In the genomic region with DNA sequence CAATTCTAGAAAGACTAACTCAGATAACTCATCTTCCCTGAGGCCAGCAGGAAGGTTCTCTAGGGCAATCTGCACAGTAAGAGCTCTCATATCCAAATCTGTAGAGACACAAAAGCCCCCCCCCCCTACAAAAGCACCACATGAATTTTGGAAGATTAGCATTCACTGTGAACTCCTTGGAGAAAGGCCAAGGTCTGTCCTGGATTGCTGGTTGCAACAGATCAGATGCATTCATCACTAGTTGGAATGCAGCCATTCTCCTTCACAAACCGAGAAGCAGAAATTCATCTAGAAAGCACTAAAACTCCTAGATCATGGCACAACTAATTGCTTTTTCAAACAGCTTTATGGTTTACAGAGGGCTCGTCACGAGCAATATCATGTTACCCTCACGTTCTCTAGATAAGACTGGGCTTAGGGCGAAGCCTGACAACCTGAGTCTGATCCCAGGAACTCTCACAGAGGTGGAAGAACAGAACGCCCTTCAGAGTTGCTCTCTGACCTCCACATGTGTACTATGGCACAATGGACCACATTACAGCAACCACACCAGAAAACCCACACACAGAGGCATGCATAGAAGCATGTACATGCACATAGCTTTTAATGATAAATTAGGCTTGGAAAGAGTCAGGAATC, we compare ENCODE assay signal across 9 mouse cellular contexts. TPM values are rescaled to one million over a fixed set of nuclear protein-coding genes. Genes with fewer than 3 reads are reported as not detected.
DNase-seq lines count a peak whose midpoint lies in the region; TF ChIP-seq lines count a peak whose summit lies in the region.
"Had no signal": no experiment of that assay in that cellular context is flagged by ENCODE, and none has a peak within 500 bp of the region (broad histone marks: within the 10 kb centered on the region; RNA-seq: fewer than 3 reads in every experiment).

No protein-coding gene starts in this region.

- no peaks in the 10 kb centered on the region for H3K27me3 ChIP-seq in heart, adult 2 months (ENCODE audit: control insufficient read depth, insufficient read depth, low read length)
- H3K27me3 ChIP-seq: midbrain, embryonic 12.5 days had no signal

- TF ChIP-seq EP300 in heart, adult 2 months (IDR thresholded peaks at IDR 0.05; ENCODE audit: insufficient read depth, low read depth, low read length): no peak

- no peak for TF ChIP-seq POLR2A in heart, adult 2 months (IDR thresholded peaks at IDR 0.05; ENCODE audit: insufficient read depth, low read depth, low read length)

- peaks cover 5% of the 10 kb centered on the region; the same call in 1 of the 2 replicates for H3K79me2 ChIP-seq in heart, adult 2 months (replicated peaks; ENCODE audit: control insufficient read depth, insufficient read depth, low read length)

- intact Hi-C loops in heart, postnatal 25 days (cut with DNase I): no loop called here
- intact Hi-C loops in heart, adult 2 months (cut with DNase I): no loop called here

- no peak overlapping the region for H3K9ac ChIP-seq in heart, adult 2 months (ENCODE audit: low read depth, low read length)
- H3K9ac ChIP-seq: midbrain, embryonic 12.5 days had no signal

- DNase-seq in heart, adult 18-20 months: peak; percentile 32 to 50
- no peak for DNase-seq in heart, postnatal 25 days (ENCODE audit: low spot score)
- DNase-seq in right cerebral cortex, adult 18-20 months: peak; percentile 25
- DNase-seq in right cerebral cortex, adult 2 months (ENCODE audit: low spot score in 2 of 2): no peak
- DNase-seq in heart, adult 2 months: peak in 1 of 2 experiments; percentile 26
- peak; percentile 25 for DNase-seq in lung, postnatal 25 days (ENCODE audit: low spot score)
- no peak for DNase-seq in testis, postnatal 10 days (ENCODE audit: low spot score)
- DNase-seq in spleen, adult 18-20 months: no peak

- H3K27ac ChIP-seq in heart, adult 2 months: peak overlapping the region; percentile 62
- H3K27ac ChIP-seq: midbrain, embryonic 12.5 days had no signal

- WGBS in heart, adult 2 months: 32% methylated on average over 6 of the region's 6 CpGs

- H3K4me1 ChIP-seq in heart, adult 2 months (ENCODE audit: control insufficient read depth, insufficient read depth, low read length): peaks cover 11% of the 10 kb centered on the region

- TF ChIP-seq CTCF in heart, adult 2 months (IDR thresholded peaks at IDR 0.05): no peak

- H3K4me3 ChIP-seq in heart, adult 2 months: no peak overlapping the region
- H3K4me3 ChIP-seq: midbrain, embryonic 12.5 days had no signal

- peaks cover 27% of the 10 kb centered on the region for H3K36me3 ChIP-seq in heart, adult 2 months (ENCODE audit: control insufficient read depth, insufficient read depth, low read length)
- H3K36me3 ChIP-seq: midbrain, embryonic 12.5 days had no signal

RNA-seq across cellular contexts. Expression of a gene that starts 17.3 kb away (rescaled TPM):
- 10 to 100 TPM; 33.8 to 33.9 TPM for total RNA-seq in heart, adult 18-20 months (2021)
- 10 to 100 TPM; 28.6 to 29.5 TPM for total RNA-seq in heart, postnatal 25 days (2021)
- 10 to 100 TPM; 30.0 to 31.0 TPM for total RNA-seq in heart, adult 2 months (2021)
- 11.7 and 21.2 TPM in 2 replicates for polyA plus RNA-seq in heart, adult 2 months (2012; rRNA removed)

Comparison
In these comparisons a context has a peak if more than half of its experiments do, and no peak if none do; other contexts are left out.
1. DNase-seq: peak in heart, adult 18-20 months (2 of 2), right cerebral cortex, adult 18-20 months (single experiment) and lung, postnatal 25 days (single experiment); none in heart, postnatal 25 days (single experiment), right cerebral cortex, adult 2 months (0 of 2), testis, postnatal 10 days (single experiment) and spleen, adult 18-20 months (0 of 2).